ENCODE assay signal across 10 mouse cellular contexts in the genomic region with DNA sequence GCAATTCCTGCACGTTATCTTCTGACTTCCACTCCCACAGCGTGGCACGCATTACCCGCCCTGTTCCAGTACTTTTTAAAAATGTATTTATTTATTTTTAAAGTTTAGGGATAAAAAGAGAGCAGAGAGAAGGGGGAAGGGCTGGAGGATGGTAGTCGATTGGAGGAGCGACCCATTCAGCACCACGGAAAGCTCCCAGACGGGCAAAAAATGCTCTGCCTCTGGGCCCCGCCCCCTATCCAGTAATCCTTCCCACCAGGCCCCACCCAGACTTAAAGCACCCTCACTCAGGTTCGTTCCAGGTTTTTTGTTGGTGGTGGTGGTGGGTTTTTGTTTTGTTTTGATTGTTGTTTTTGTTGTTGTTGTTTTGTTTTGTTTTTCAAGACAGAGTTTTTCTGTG. TPM values are rescaled to one million over a fixed set of nuclear protein-coding genes. Genes with fewer than 3 reads are reported as not detected.
DNase-seq lines count a peak whose midpoint lies in the region; ATAC-seq and TF ChIP-seq lines count a peak whose summit lies in the region.
"Had no signal": no experiment of that assay in that cellular context is flagged by ENCODE, and none has a peak within 500 bp of the region (broad histone marks: within the 10 kb centered on the region; RNA-seq: fewer than 3 reads in every experiment).

No protein-coding gene starts in this region.

- DNase-seq in forebrain, embryonic 11.5 days (ENCODE audit: low spot score), result peak; percentile 71
- no peak for DNase-seq in forebrain, embryonic 14.5 days (ENCODE audit: low spot score)
- DNase-seq in testis, postnatal 10 days (ENCODE audit: low spot score), result peak; percentile 84
- DNase-seq in testis, postnatal 14 days (ENCODE audit: low spot score), result no peak
- peak; percentile 52 for DNase-seq in forelimb bud, embryonic 11.5 days (ENCODE audit: low read depth, low spot score)
- peak; percentile 47 for DNase-seq in splenic B cell, adult 2 months (ENCODE audit: low read depth, low spot score)
- DNase-seq in frontal cortex, adult 2 months (ENCODE audit: extremely low spot score in 1 of 2, low spot score in 1 of 2), result no peak
- no peak for DNase-seq in layer of hippocampus, adult 2 months (ENCODE audit: low spot score in 2 of 2)

- H3K9me3 ChIP-seq in forebrain, embryonic 11.5 days (ENCODE audit: control insufficient read depth, low read length), result no peaks in the 10 kb centered on the region
- H3K9me3 ChIP-seq in forebrain, embryonic 14.5 days (replicated peaks; ENCODE audit: control insufficient read depth, low read length), result no peaks in the 10 kb centered on the region
- H3K9me3 ChIP-seq: midbrain, embryonic 13.5 days had no signal

- H3K4me3 ChIP-seq in forebrain, embryonic 11.5 days (ENCODE audit: low read depth, low read length), result no peak overlapping the region
- no peak overlapping the region for H3K4me3 ChIP-seq in forebrain, embryonic 14.5 days (ENCODE audit: low read depth, low read length)
- H3K4me3 ChIP-seq in layer of hippocampus, adult 2 months, result no peak overlapping the region
- H3K4me3 ChIP-seq: midbrain, embryonic 13.5 days had no signal

- H3K4me1 ChIP-seq in forebrain, embryonic 11.5 days (replicated peaks; ENCODE audit: control insufficient read depth, insufficient read depth, low read length), result no peaks in the 10 kb centered on the region
- no peaks in the 10 kb centered on the region for H3K4me1 ChIP-seq in forebrain, embryonic 14.5 days (ENCODE audit: control insufficient read depth, insufficient read depth, low read length)
- H3K4me1 ChIP-seq: midbrain, embryonic 13.5 days had no signal

- H3K9ac ChIP-seq in forebrain, embryonic 11.5 days (ENCODE audit: low read length), result no peak overlapping the region
- H3K9ac ChIP-seq in forebrain, embryonic 14.5 days (ENCODE audit: low read length), result no peak overlapping the region
- H3K9ac ChIP-seq: midbrain, embryonic 13.5 days had no signal

- ATAC-seq in forebrain, embryonic 11.5 days (replicated peaks; ENCODE audit: low FRiP score), result no peak
- ATAC-seq in forebrain, embryonic 14.5 days, result no peak
- ATAC-seq: midbrain, embryonic 13.5 days had no signal

- H3K4me2 ChIP-seq in forebrain, embryonic 11.5 days (ENCODE audit: low read depth, low read length, severe bottlenecking), result no peak overlapping the region
- no peak overlapping the region for H3K4me2 ChIP-seq in forebrain, embryonic 14.5 days (ENCODE audit: low read length)
- H3K4me2 ChIP-seq: midbrain, embryonic 13.5 days had no signal

- no peaks in the 10 kb centered on the region for H3K27me3 ChIP-seq in forebrain, embryonic 11.5 days (ENCODE audit: control insufficient read depth, insufficient read depth, low read length)
- no peaks in the 10 kb centered on the region for H3K27me3 ChIP-seq in forebrain, embryonic 14.5 days (replicated peaks; ENCODE audit: control insufficient read depth, insufficient read depth, low read length)
- H3K27me3 ChIP-seq in splenic B cell, adult 2 months (ENCODE audit: control insufficient read depth, insufficient read depth, low read length, poor library complexity, severe bottlenecking), result no peaks in the 10 kb centered on the region
- H3K27me3 ChIP-seq: midbrain, embryonic 13.5 days had no signal

- H3K27ac ChIP-seq in forebrain, embryonic 11.5 days (ENCODE audit: low read depth, low read length), result no peak overlapping the region
- no peak overlapping the region for H3K27ac ChIP-seq in forebrain, embryonic 14.5 days (ENCODE audit: low read depth, low read length)
- H3K27ac ChIP-seq in layer of hippocampus, adult 2 months, result no peak overlapping the region
- H3K27ac ChIP-seq: midbrain, embryonic 13.5 days had no signal

- TF ChIP-seq CTCF in layer of hippocampus, adult 2 months (conservative IDR thresholded peaks at IDR 0.05), result no peak

- H3K36me3 ChIP-seq in forebrain, embryonic 11.5 days (ENCODE audit: control insufficient read depth, insufficient read depth, low read length), result no peaks in the 10 kb centered on the region
- peaks cover 45% of the 10 kb centered on the region for H3K36me3 ChIP-seq in forebrain, embryonic 14.5 days (ENCODE audit: control insufficient read depth, insufficient read depth, low read length)
- H3K36me3 ChIP-seq in splenic B cell, adult 2 months (ENCODE audit: control insufficient read depth, insufficient read depth, low read length, poor library complexity, severe bottlenecking), result no peaks in the 10 kb centered on the region

- WGBS in forebrain, embryonic 11.5 days, result 3% methylated on average over 10 of the region's 10 CpGs
- WGBS in forebrain, embryonic 14.5 days, result 1% methylated on average over 10 of the region's 10 CpGs

RNA-seq across cellular contexts. Expression of a gene that starts 11.1 kb away (rescaled TPM):
- 99.2 and 108 TPM in 2 replicates for polyA plus RNA-seq in forebrain, embryonic 11.5 days (2014; fragmentation: Nextera tagmentation; extraction: Ambion mirVana)
- 467 and 579 TPM in 2 replicates for polyA plus RNA-seq in forebrain, embryonic 14.5 days (2014; fragmentation: Nextera tagmentation; extraction: Ambion mirVana)
- 940 and 960 TPM in 2 replicates for polyA plus RNA-seq in frontal cortex, adult 2 months (2012; rRNA removed)
- 1,000 to 10,000 TPM; 1,283 to 1,305 TPM for total RNA-seq in layer of hippocampus, adult 2 months (2021)

RNA-seq across cellular contexts. Expression of a gene that starts 12.7 kb away (rescaled TPM):
- polyA plus RNA-seq in forebrain, embryonic 11.5 days (2014; fragmentation: Nextera tagmentation; extraction: Ambion mirVana), result 1.3 and 1.6 TPM in 2 replicates
- 1.2 and 1.4 TPM in 2 replicates for polyA plus RNA-seq in forebrain, embryonic 14.5 days (2014; fragmentation: Nextera tagmentation; extraction: Ambion mirVana)
- polyA plus RNA-seq in frontal cortex, adult 2 months (2012; rRNA removed), result 5.4 and 6.4 TPM in 2 replicates
- 1 to 10 TPM; 2.8 to 3.0 TPM for total RNA-seq in layer of hippocampus, adult 2 months (2021)

RNA-seq across cellular contexts. Expression of a gene that starts 14.6 kb away (rescaled TPM):
- polyA plus RNA-seq in forebrain, embryonic 11.5 days (2014; fragmentation: Nextera tagmentation; extraction: Ambion mirVana), result 1.0 TPM in 1 of 2 replicates, not detected in the other
- 0.61 TPM in 1 of 2 replicates, not detected in the other for polyA plus RNA-seq in forebrain, embryonic 14.5 days (2014; fragmentation: Nextera tagmentation; extraction: Ambion mirVana)
- polyA plus RNA-seq in frontal cortex, adult 2 months (2012; rRNA removed), result 1.5 and 2.2 TPM in 2 replicates
- total RNA-seq in layer of hippocampus, adult 2 months (2021), result 1 to 10 TPM in 1 of 2 experiments, not detected in 1; 1.5 TPM
- total RNA-seq: heart, postnatal 36 days had no signal
- polyA plus RNA-seq: midbrain, embryonic 13.5 days had no signal

RNA-seq across cellular contexts. Expression of a gene that starts 20.7 kb away (rescaled TPM):
- polyA plus RNA-seq in forebrain, embryonic 11.5 days (2014; fragmentation: Nextera tagmentation; extraction: Ambion mirVana), result 9.6 and 15.2 TPM in 2 replicates
- polyA plus RNA-seq in forebrain, embryonic 14.5 days (2014; fragmentation: Nextera tagmentation; extraction: Ambion mirVana), result 31.1 and 31.3 TPM in 2 replicates
- 73.2 and 80.4 TPM in 2 replicates for polyA plus RNA-seq in frontal cortex, adult 2 months (2012; rRNA removed)
- 10 to 100 TPM; 26.7 to 32.6 TPM for total RNA-seq in layer of hippocampus, adult 2 months (2021)

RNA-seq across cellular contexts. Expression of a gene that starts 23.3 kb away (rescaled TPM):
- 0.55 and 0.61 TPM in 2 replicates for polyA plus RNA-seq in forebrain, embryonic 11.5 days (2014; fragmentation: Nextera tagmentation; extraction: Ambion mirVana)
- 0.65 and 0.79 TPM in 2 replicates for polyA plus RNA-seq in forebrain, embryonic 14.5 days (2014; fragmentation: Nextera tagmentation; extraction: Ambion mirVana)
- 3.7 and 7.1 TPM in 2 replicates for polyA plus RNA-seq in frontal cortex, adult 2 months (2012; rRNA removed)
- total RNA-seq in layer of hippocampus, adult 2 months (2021), result 10 to 100 TPM; 15.0 to 20.4 TPM
- total RNA-seq: heart, postnatal 36 days had no signal

Comparison
In these comparisons a context has a peak if more than half of its experiments do, and no peak if none do; other contexts are left out.
1. DNase-seq: peak in forebrain, embryonic 11.5 days (single experiment), testis, postnatal 10 days (single experiment), forelimb bud, embryonic 11.5 days (single experiment) and splenic B cell, adult 2 months (single experiment); none in forebrain, embryonic 14.5 days (single experiment), testis, postnatal 14 days (single experiment), frontal cortex, adult 2 months (0 of 2) and layer of hippocampus, adult 2 months (0 of 2).